Mouse (Mus musculus) gastrocnemius, postnatal 14 days (tissue): ENCODE measurements around the gene Pitpnm3. TPM values are rescaled to one million over a fixed set of nuclear protein-coding genes. Genes with fewer than 3 reads are reported as not detected.
A peak's percentile ranks its signal among the peaks of the same experiment; 100 is the strongest.

ENCODE experiments used
- DNase-seq: peaks from one replicate; pipeline ENCODE4 v3.0.0; 2021; ENCODE audit warnings: mixed read lengths
- intact Hi-C: fragments of 180-260 bp; cut with DNase I; formaldehyde crosslinking; loops from one replicate; pipeline ENCODE4 v1.15.1; 2025; ENCODE audit warnings: low total_unique reads
- total RNA-seq, 2 experiments: library from RNA; stranded (reverse); gene quantifications; 2 replicates each; pipeline ENCODE4 v1.2.3; 2021

The Pitpnm3 gene
- total RNA-seq, 2 experiments from 2014 or later: 0.75 to 1.1 TPM

DNA sequence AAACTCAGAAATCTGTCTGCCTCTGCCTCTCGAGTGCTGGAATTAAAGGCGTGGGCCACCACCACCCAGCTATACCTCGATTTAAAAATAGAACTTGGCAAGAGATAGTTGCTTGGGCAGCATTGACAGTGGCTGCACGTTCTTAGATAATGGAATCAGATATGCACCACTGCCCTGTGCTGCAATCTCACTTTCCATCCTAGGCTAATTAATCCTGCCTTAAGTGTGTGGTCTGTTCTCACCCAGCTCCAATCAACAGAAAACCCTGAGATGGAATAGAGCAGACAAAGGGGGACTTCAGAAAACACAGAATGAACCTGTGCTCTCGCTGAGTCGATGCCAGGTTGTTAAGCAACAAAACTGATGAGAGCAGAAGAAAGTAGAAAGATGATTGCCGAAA lies 32.0 kb downstream of the Pitpnm3 start:
- DNase-seq: no peak
- intact Hi-C loops: no loop called here

DNA sequence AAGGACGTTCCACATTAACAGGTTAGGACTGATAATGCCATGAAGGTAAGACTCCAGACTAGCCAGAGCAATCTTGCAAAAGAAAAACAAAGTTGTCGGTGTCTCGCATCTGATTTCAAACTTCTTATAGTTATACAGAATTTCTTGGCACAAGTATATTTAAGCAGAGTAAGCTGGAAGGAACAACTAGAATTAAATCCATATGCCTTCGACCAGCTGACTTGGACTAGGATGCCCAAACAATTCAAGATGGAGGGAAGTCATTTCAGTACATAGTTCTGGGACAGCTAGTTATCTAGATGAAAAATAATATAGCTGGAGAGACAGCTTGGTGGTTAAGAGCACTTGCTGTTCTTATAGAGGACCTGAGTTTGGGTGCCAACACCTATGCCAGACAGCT lies 34.6 kb downstream of the Pitpnm3 start:
- intact Hi-C loops: no loop called here
- DNase-seq: no peak

DNA sequence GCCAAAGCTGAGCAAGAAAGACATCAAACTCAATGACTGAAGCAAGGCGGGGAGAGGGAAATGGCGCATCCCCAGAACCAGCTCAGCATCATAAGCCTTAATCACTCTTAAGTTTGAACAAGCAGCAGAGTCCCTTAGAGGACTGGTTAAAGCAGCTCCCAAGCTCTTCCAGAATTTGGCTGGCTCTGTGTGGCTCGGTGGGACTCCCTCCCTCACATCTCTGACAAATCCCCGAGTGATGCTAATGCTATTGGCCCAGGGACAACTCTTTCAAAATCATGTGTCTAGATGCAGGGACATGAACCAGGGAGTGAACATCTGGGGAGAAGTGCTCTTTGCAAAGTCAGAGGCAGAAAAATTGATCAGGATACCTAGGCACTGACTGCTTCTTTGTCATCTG lies 36.4 kb downstream of the Pitpnm3 start:
- intact Hi-C loops: no loop called here
- no peak for DNase-seq

DNA sequence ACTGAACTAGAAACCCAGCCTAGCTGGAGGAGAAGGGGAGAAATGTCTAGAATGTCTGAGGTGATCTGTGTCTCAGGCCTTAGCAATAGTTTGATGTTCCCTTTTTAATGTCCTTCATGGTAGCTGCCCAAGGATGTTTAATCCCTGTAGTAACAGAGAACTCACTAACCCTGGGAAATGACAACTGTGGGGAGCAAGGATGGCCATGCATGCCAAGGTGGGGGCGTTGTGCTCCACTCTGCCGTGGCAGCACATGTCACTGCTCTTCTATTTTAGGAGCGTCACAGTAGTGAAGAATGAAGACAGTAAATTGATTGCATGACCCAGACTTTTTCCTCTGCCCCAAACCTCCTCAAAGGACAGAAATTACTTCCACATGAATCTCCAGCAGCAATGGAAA lies 37.6 kb downstream of the Pitpnm3 start:
- no peak for DNase-seq
- intact Hi-C loops: no loop called here

- intact Hi-C loops: no loop called here
These were observed 39.6 kb downstream of the Pitpnm3 start for GRCm38 (mm10) chr11:72095994-72096393.

GRCm38 (mm10) chr11:72094442-72094841 lies 41.1 kb downstream of the Pitpnm3 start:
- peak; percentile 31 for DNase-seq
- intact Hi-C loops: loop anchor here (5.0 kb wide), 1 partner anchor 38 kb away; no protein-coding TSS in a partner anchor

More at GRCm38 (mm10) chr11:72095994-72096393, 39.6 kb downstream of the Pitpnm3 start:
- DNase-seq: no peak

GRCm38 (mm10) chr11:72092390-72092789 lies 43.2 kb downstream of the Pitpnm3 start:
- no peak for DNase-seq
- intact Hi-C loops: loop anchor here (5.0 kb wide), 1 partner anchor 40 kb away; no protein-coding TSS in a partner anchor

GRCm38 (mm10) chr11:72086251-72087046 lies 49.1 kb downstream of the Pitpnm3 start:
- intact Hi-C loops: no loop called here
- peak; percentile 36 for DNase-seq

DNA sequence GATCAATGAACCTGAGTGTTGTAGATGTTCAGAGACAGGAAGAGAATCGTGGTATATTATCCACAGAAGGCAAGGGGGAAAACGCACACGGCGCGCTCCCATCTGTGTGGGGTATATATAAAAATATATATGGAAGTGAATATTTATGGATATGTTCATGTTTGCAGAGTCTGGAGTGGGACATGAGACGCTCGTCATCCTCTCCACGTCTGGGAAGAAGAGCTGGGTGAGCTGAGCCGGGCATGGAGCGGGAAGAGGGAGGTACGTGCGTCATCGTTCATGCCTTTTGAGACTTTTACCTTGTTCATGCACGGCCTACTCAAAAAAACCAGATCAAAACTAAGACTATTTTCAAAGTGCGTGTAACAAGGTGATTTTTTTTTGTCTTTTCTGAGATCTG lies 51.2 kb downstream of the Pitpnm3 start:
- intact Hi-C loops: no loop called here

GRCm38 (mm10) chr11:72082601-72083000 lies 53.0 kb downstream of the Pitpnm3 start:
- intact Hi-C loops: no loop called here
- no peak for DNase-seq

More for the DNA sequence above, 51.2 kb downstream of the Pitpnm3 start:
- no peak for DNase-seq

DNA sequence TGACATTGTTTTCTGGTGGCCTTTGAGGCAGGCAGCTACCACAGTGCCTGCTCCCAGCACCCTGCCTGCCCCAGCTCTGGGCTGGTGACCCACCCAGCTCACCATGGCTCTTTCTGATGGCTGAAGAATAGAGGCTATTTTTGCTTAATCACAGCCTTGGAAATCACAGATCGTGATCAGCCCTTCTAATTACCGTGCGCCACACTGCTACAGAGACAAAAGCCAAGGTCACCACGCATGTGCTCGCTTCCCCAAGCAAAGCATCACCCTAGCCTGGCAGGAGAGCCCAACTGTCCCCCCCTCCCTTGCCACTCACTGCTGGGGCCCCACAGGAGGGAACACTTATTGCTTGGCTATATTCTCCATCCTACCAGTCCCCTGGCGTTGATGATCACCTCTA lies 55.1 kb downstream of the Pitpnm3 start:
- intact Hi-C loops: no loop called here
- no peak for DNase-seq

DNA sequence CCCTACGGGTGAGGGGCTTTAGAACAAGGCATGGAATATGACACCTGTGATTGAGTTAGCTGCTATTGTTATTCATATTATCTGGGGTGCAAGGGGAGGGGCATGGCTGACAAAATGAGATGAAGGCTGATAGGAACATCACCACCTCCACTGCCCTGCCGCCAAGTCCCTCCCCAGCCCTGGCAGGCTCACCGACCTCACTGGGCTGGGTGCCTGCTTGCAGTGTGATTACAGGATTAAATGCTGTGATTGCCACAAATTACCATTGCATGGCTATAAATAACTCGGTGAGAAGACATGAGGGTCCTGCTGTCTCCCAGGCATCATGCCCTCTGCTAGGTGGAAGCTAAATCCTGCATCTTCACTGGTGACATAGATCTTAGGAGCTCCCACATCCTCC lies 56.9 kb downstream of the Pitpnm3 start:
- intact Hi-C loops: no loop called here

DNA sequence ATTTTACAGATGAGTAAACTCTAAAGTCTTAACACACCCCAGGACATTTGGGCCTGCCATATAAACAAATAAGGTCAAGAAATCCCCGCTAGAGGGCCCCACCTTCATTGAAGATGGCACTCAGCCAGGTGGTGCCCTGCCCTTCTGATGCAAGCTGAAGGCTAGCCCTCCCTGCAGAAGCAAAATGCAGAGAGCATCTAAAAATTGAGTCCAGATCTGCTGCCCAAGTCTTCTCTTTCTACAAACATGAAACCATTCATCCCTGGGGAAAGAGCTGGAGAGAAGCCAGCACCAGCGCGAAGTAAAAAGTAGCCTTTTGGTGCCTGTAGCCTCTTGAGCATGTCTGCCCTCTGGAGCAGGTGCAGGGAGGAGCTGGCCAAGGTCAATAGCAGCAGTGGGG lies 57.5 kb downstream of the Pitpnm3 start:
- intact Hi-C loops: no loop called here

More for the DNA sequence above, 56.9 kb downstream of the Pitpnm3 start:
- no peak for DNase-seq

GRCm38 (mm10) chr11:72074230-72074629 lies 61.3 kb downstream of the Pitpnm3 start:
- DNase-seq: no peak
- intact Hi-C loops: no loop called here

More for the DNA sequence above, 57.5 kb downstream of the Pitpnm3 start:
- no peak for DNase-seq

DNA sequence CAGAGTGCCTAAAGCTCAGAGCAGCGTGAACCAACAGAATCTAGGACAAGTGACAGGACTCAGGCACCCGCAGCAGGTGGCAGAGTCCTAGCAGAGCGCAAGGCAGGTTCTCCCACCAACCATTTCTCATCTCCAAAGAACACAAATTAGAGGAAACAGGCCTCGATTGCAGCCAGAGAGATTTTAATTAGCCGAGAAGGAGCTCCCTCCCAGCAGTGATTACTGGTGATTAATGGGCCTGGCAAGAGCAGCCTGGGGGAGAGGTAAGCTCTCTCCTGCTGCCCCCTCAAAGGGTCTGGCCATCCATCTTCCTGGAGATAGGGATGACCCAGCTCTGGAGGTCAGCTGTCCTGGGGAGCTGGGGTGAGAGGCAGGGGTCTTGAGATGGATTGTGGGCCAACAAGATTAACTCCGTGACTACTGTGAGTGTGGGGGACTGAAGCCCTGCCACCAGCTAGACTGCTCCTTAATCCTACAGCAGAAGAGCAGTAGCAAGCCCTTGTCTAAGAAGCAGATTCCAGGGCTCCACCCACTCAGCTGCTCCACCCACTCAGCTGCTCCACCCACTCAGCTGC lies 63.2 kb downstream of the Pitpnm3 start:
- intact Hi-C loops: no loop called here
- no peak for DNase-seq

DNA sequence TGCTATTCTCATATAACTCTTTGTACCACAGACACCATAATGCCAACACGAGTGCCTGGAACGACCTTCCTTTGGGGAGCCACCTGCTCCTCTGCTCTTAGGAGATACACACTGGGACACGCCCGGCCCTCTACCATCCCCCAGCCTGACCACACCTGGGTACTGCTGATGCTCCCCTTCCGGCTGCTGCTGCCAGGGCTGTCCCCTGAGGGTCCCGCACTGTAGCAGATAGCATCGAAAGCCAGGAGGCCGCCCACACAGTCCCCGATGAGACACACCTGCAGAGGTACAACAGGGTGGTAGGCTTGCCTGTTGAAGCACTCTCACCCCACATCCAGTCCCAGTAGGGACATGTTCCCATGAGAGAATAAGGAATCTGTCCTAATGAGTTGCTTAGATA lies 64.8 kb downstream of the Pitpnm3 start:
- DNase-seq: no peak
- intact Hi-C loops: no loop called here

- DNase-seq: no peak
- intact Hi-C loops: no loop called here
These were observed 67.6 kb downstream of the Pitpnm3 start for GRCm38 (mm10) chr11:72068026-72068425.

DNA sequence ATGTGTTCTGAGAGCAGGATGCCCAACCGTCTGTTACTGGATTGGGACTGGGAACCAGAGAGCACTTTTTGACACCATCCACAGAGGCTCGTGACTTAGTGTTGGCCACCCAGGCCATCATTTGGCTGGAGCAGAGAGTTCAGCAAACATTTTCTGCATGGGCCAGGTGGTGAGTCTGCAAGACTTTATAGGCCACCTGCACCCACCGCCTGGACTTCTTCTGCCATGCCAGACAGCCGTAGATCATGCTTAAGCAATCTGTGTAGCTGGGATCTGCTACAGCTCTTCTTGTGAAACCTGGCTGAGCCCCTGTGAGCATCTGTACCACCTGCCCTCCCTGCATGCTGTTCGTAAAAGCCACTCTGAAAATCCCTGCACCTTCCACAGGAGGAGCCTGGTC lies 68.3 kb downstream of the Pitpnm3 start:
- intact Hi-C loops: no loop called here

GRCm38 (mm10) chr11:72066330-72066729 lies 69.2 kb downstream of the Pitpnm3 start:
- no peak for DNase-seq
- intact Hi-C loops: no loop called here

More for the DNA sequence above, 68.3 kb downstream of the Pitpnm3 start:
- no peak for DNase-seq

DNA sequence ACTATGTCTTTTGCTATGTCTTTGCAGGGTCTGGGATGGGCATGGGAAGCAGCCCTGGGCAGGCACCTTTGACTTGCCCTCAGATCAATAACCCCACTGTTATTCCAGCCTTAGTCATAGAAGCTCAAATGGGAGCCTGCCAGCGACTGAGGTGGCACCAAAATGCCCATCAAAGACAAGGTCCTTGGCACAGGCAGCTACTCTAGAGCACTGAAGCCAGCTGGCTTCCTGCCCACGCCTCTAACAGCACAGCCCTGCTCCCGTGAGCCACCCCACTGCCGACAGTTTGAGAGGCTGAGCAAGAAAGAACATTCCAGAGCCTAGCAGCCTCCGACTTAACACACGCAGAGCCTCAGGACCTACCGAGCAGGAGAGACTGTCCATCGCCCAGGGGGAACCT lies 70.5 kb downstream of the Pitpnm3 start:
- intact Hi-C loops: no loop called here
- no peak for DNase-seq

- DNase-seq: no peak
- intact Hi-C loops: no loop called here
These were observed 71.2 kb downstream of the Pitpnm3 start for GRCm38 (mm10) chr11:72064414-72064813.
